Mouse (Mus musculus) stomach, postnatal 0 days (tissue): Measurements from ENCODE around the gene Hltf. TPM values are rescaled to one million over a fixed set of nuclear protein-coding genes. Genes with fewer than 3 reads are reported as not detected.

ENCODE experiments used
- ATAC-seq: fragments of 200-750 bp; cut with Nextera tagmentation; 2 replicates; pipeline ENCODE4 v1.8.0; 2017; ENCODE audit not compliant: low FRiP score, low TSS enrichment
- DNase-seq: peaks from one replicate; pipeline ENCODE4 v3.0.0-alpha.2; 2016; ENCODE audit warnings: low spot score
- H3K27ac ChIP-seq: fragments of 300-500 bp; sonication (generic); replicated peaks from 2 replicates; pipeline ENCODE4 v1.5.1; 2014; ENCODE audit warnings: mild to moderate bottlenecking, control low read depth
- H3K27me3 ChIP-seq: fragments of 300-500 bp; sonication (generic); 2 replicates; pipeline ENCODE4 v1.6.1; 2014; ENCODE audit warnings: low read length; ENCODE audit not compliant: control insufficient read depth, insufficient read depth
- H3K36me3 ChIP-seq: fragments of 300-500 bp; sonication (generic); 2 replicates; pipeline ENCODE4 v1.6.1; 2014; ENCODE audit warnings: low read length, mixed read lengths; ENCODE audit not compliant: control insufficient read depth, insufficient read depth
- H3K4me1 ChIP-seq: fragments of 300-500 bp; sonication (generic); replicated peaks from 2 replicates; pipeline ENCODE4 v1.6.1; 2014; ENCODE audit warnings: antibody characterized with exemption; ENCODE audit not compliant: control insufficient read depth, insufficient read depth
- H3K4me2 ChIP-seq: fragments of 300-500 bp; sonication (generic); replicated peaks from 2 replicates; pipeline ENCODE4 v1.6.1; 2014; ENCODE audit warnings: low read depth, mild to moderate bottlenecking, control low read depth, moderate library complexity
- H3K4me3 ChIP-seq: fragments of 300-500 bp; sonication (generic); 2 replicates; pipeline ENCODE4 v1.5.1; 2014; ENCODE audit warnings: low read depth, low read length, control low read depth
- H3K9ac ChIP-seq: fragments of 300-500 bp; sonication (generic); 2 replicates; pipeline ENCODE4 v1.6.1; 2014; ENCODE audit warnings: mild to moderate bottlenecking, low read length, control low read depth, mixed read lengths
- H3K9me3 ChIP-seq: fragments of 300-500 bp; sonication (generic); 2 replicates; pipeline ENCODE4 v1.6.1; 2016; ENCODE audit warnings: low read length; ENCODE audit not compliant: control insufficient read depth
- CTCF ChIP-seq: IDR thresholded peaks from 2 replicates; pipeline ENCODE4 v1.5.1; 2016; ENCODE audit warnings: antibody characterized with exemption, low read depth, mild to moderate bottlenecking, moderate library complexity
- EP300 ChIP-seq: optimal IDR thresholded peaks from 2 replicates; pipeline ENCODE3; 2016; ENCODE audit warnings: antibody characterized with exemption
- WGBS: fragments of 180-500 bp; shearing (Covaris S2); extraction: QIAGEN DNeasy Blood & Tissue Kit; methylation state at CpG from one replicate; pipeline ENCODE4 v1.1.7; 2014; 5-methylcytosine and 5-hydroxymethylcytosine counted together
- polyA plus RNA-seq: library from polyadenylated mRNA; unstranded; fragments of >200 nt; fragmentation: Nextera tagmentation; extraction: Ambion mirVana; gene quantifications from 2 replicates; pipeline ENCODE4 v1.2.1, GENCODE M21; 2015

Hltf gene
- polyA plus RNA-seq, 1 experiment from 2014 or later, result 9.2 TPM

DNA sequence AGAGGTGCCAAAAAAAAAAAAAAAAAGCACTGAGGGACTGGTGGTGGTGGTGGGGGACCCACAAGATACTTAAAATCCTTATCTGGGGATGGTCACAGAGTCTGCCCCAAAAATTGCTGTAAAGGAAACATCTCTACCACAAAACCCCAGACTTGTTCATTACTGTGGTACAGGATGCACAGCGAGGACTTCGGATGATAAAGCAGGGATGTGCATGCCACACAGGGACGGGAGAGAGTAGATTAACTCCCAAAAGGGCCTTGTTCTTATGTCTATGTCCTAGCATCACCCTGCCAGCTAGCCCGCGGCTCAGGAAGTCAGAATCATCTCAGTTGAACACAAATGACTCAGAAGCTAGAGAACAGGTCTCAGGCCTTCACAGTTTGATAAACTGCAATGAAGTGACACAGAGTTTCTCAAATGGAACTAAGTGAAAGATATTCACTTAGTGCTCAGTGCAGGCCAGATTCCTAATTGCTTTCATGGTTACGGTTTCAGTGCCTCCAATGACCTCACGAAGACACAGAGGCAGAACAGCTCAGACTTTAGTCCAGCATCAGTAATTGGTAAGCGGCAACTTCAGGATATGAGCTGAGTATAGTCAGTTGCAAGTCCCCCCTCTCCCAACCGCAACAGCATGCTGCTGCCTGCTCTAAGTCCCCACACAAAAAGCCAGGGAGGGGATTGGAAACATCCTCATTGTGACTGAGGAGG is 79.4 kb downstream of the Hltf start:
- TF ChIP-seq CTCF (no peak), EP300 (no peak)
- Histone ChIP-seq H3K4me1 (no peaks in the 10 kb centered on the region), H3K9me3 (no peaks in the 10 kb centered on the region), H3K4me2 (no peak overlapping the region), H3K9ac (no peak overlapping the region), H3K4me3 (no peak overlapping the region), H3K36me3 (no peaks in the 10 kb centered on the region), H3K27ac (no peak overlapping the region), H3K27me3 (no peaks in the 10 kb centered on the region)
- DNase-seq (no peak), ATAC-seq (no peak)
- WGBS, result 80% methylated on average over 9 of the region's 9 CpGs

DNA sequence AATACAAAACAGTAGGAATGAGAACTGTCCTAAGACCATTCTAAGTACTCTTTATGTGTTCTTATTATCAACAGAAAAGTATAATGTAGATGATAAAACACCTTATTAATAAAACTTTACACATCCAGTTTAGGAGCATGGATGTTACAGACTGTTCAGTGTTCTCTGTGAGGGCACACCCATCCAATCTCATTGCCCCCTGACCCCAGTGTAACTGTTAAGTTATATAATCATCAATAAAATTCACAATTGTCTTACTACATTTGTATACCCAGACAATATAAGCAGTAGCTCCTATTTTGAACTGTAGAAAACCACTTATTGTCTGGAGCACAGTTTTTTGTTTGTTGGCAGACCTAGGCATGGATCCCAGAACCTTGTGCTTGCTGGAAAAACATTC is 83.6 kb downstream of the Hltf start:
- no peaks in the 10 kb centered on the region for H3K4me1 ChIP-seq
- H3K27ac ChIP-seq, result no peak overlapping the region
- H3K4me3 ChIP-seq, result no peak overlapping the region
- no peak overlapping the region for H3K4me2 ChIP-seq
- TF ChIP-seq CTCF (no peak), EP300 (no peak)
- H3K9me3 ChIP-seq, result no peaks in the 10 kb centered on the region
- no peaks in the 10 kb centered on the region for H3K27me3 ChIP-seq
- no peaks in the 10 kb centered on the region for H3K36me3 ChIP-seq
- ATAC-seq (no peak), DNase-seq (no peak)
- H3K9ac ChIP-seq, result no peak overlapping the region

DNA sequence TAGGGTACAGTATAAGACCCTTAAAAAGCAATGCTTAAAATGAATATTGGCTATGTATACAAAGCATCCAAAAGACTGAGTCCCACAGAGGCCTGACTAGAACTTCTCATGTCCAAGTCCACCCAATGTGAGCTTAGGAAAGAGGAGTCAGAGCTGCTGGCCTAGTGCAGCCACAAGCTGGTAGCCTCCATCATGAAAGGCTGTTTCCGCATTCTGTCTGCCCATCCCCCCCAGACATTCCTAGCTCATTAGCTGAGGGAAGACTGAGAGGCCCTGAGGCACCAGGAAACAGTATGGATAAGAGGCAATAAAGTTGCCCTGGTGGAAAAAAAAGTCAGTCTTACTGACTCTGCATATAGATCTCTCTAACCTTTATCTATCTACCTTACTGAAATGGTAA is 84.1 kb downstream of the Hltf start:
- Histone ChIP-seq H3K9me3 (no peaks in the 10 kb centered on the region), H3K4me3 (no peak overlapping the region), H3K4me1 (no peaks in the 10 kb centered on the region), H3K36me3 (no peaks in the 10 kb centered on the region), H3K27ac (no peak overlapping the region), H3K4me2 (no peak overlapping the region), H3K9ac (no peak overlapping the region), H3K27me3 (no peaks in the 10 kb centered on the region)
- WGBS, result 50% methylated on average over 1 of the region's 1 CpGs
- ATAC-seq, result no peak
- DNase-seq, result no peak
- TF ChIP-seq CTCF, result no peak
- TF ChIP-seq EP300, result no peak

DNA sequence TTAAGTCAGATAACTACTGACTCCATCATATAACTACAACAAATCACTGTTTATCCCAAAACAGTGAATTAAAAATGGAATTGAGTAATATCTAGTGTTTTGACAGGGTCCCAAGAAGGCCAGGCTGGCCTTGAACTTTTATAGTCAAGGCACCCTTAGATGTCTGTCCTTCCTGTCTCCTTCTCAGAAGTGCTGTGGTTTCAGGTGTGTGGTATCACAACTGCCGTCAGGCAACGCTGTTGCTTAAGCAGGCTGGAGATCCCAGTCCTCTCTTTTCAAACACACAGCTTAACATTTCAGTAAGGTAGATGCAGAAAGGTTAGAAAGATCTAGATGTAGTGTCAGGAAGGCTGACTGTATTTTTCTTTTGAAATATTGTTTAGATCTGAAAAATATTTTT is 84.5 kb downstream of the Hltf start:
- DNase-seq (no peak), ATAC-seq (no peak)
- Histone ChIP-seq H3K4me3 (no peak overlapping the region), H3K9me3 (no peaks in the 10 kb centered on the region), H3K36me3 (no peaks in the 10 kb centered on the region), H3K4me2 (no peak overlapping the region), H3K27ac (no peak overlapping the region), H3K27me3 (no peaks in the 10 kb centered on the region), H3K9ac (no peak overlapping the region), H3K4me1 (no peaks in the 10 kb centered on the region)
- no peak for TF ChIP-seq EP300
- TF ChIP-seq CTCF, result no peak
- WGBS, result 86% methylated on average over 2 of the region's 2 CpGs

DNA sequence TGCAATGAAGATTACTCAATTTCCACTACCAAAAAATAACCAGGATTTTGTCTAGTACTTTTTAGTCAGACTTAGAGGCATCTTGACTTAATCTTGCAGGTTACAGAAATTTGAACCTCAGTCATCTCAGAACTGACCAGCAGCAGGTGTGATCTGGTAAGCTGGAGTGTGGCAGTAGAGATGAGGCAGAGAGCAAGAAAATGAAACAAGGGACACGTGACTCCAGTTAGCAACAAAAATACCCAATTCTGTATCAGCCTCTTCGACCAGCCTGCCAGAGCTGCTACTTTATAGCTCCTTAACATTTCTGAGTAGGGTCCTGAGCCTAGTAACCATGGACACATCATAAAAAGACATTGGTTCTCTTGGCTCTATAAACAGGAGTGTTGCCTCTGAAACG is 85.0 kb downstream of the Hltf start:
- Histone ChIP-seq H3K36me3 (no peaks in the 10 kb centered on the region), H3K4me2 (no peak overlapping the region), H3K9ac (no peak overlapping the region), H3K27me3 (no peaks in the 10 kb centered on the region), H3K27ac (no peak overlapping the region), H3K4me1 (no peaks in the 10 kb centered on the region), H3K9me3 (no peaks in the 10 kb centered on the region), H3K4me3 (no peak overlapping the region)
- WGBS, result 75% methylated on average over 3 of the region's 3 CpGs
- ATAC-seq (no peak), DNase-seq (no peak)
- no peak for TF ChIP-seq EP300

DNA sequence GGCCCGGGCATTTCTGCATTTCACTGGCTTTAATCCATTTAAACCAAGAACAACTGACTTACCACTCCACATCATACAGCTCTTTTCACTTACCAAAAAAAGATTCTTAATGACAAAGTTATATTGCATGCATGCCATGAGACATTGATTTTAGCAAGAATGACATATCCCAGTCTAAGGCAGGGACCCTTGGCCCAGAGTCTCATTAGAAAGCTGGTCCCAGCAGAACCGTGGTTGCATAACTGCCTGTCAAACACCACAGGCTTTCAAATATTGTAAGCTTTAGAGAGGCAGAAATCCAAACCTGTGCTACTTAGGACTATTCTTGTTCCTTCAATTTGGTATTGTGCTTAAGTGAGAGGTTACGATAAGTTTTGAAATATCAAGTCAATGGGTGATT is 86.1 kb downstream of the Hltf start:
- DNase-seq (no peak), ATAC-seq (no peak)
- H3K4me3 ChIP-seq, result no peak overlapping the region
- H3K27me3 ChIP-seq, result no peaks in the 10 kb centered on the region
- H3K4me2 ChIP-seq, result no peak overlapping the region
- H3K27ac ChIP-seq, result no peak overlapping the region
- 77% methylated on average over 3 of the region's 3 CpGs for WGBS
- H3K9ac ChIP-seq, result no peak overlapping the region
- TF ChIP-seq CTCF, result no peak
- no peak for TF ChIP-seq EP300
- H3K4me1 ChIP-seq, result no peaks in the 10 kb centered on the region
- H3K36me3 ChIP-seq, result no peaks in the 10 kb centered on the region
- H3K9me3 ChIP-seq, result no peaks in the 10 kb centered on the region
